Mouse (Mus musculus) CH12.LX (cell line): ENCODE data around the gene Mlec. TPM values are rescaled to one million over a fixed set of nuclear protein-coding genes. Genes with fewer than 3 reads are reported as not detected.

Source experiments
- DNase-seq: peaks from one replicate; pipeline ENCODE4 v3.0.0-alpha.2; 2013; ENCODE audit errors: extremely low read depth
- H3K27ac ChIP-seq: 2 replicates; pipeline ENCODE4 v1.5.1; 2012; ENCODE audit warnings: low read depth, mild to moderate bottlenecking, control low read depth, moderate library complexity; ENCODE audit not compliant: insufficient read depth
- H3K27me3 ChIP-seq: replicated peaks from 2 replicates; pipeline ENCODE3; 2012; ENCODE audit warnings: inconsistent platforms
- H3K36me3 ChIP-seq, 2 experiments: replicated peaks in 1 of 2; 2 replicates each; pipeline versions ENCODE3 to v1.6.1; 2012; ENCODE audit warnings: inconsistent platforms in 1 of 2, low read length in 1 of 2, mild to moderate bottlenecking in 1 of 2, mixed read lengths in 1 of 2, moderate library complexity in 1 of 2; ENCODE audit not compliant: control insufficient read depth in 1 of 2, insufficient read depth in 1 of 2
- H3K4me1 ChIP-seq, 2 experiments: 2 replicates each; pipeline ENCODE4 v1.6.1; 2012; ENCODE audit warnings: inconsistent platforms in 1 of 2, moderate library complexity in 1 of 2; ENCODE audit not compliant: insufficient read depth in 2 of 2, control insufficient read depth in 1 of 2
- H3K4me2 ChIP-seq: 2 replicates; pipeline ENCODE4 v1.6.1; 2012; ENCODE audit warnings: low read depth, mild to moderate bottlenecking, control low read depth; ENCODE audit not compliant: poor library complexity, insufficient read depth, severe bottlenecking
- H3K4me3 ChIP-seq, 3 experiments: fragments of 150-350 bp in 1 of 3; sonication (generic) in 1 of 3; replicated peaks in 1 of 3; 2 replicates each; pipeline versions ENCODE3 to v1.5.1; 2011 to 2012; ENCODE audit warnings: low read depth in 2 of 3, low read length in 2 of 3, mild to moderate bottlenecking in 2 of 3, moderate library complexity in 2 of 3, control low read depth in 1 of 3, improper control_type of control experiment in 1 of 3, inconsistent platforms in 1 of 3, mixed read lengths in 1 of 3; ENCODE audit not compliant: poor library complexity in 1 of 3
- H3K79me2 ChIP-seq: replicated peaks from 2 replicates; pipeline ENCODE4 v1.6.1; 2012; ENCODE audit warnings: mild to moderate bottlenecking, moderate library complexity; ENCODE audit not compliant: control insufficient read depth, poor library complexity, insufficient read depth, severe bottlenecking; ENCODE audit errors: extremely low read depth
- H3K9ac ChIP-seq: 2 replicates; pipeline ENCODE4 v1.6.1; 2012; ENCODE audit warnings: low read depth, mild to moderate bottlenecking, control low read depth, moderate library complexity; ENCODE audit not compliant: insufficient read depth
- H3K9me3 ChIP-seq: replicated peaks from 2 replicates; pipeline ENCODE3; 2012; ENCODE audit warnings: low read length, inconsistent platforms, mixed read lengths
- BHLHE40 ChIP-seq: IDR thresholded peaks from 2 replicates; pipeline ENCODE4 v1.6.1; 2011; ENCODE audit warnings: mild to moderate bottlenecking, low read depth, low read length, improper control_type of control experiment
- CTCF ChIP-seq, 2 experiments: IDR thresholded peaks in 1 of 2; conservative IDR thresholded peaks in 1 of 2; 2 replicates each; pipeline ENCODE4 v1.5.1; 2011 to 2012; ENCODE audit warnings: low read depth in 2 of 2, low read length in 2 of 2, improper control_type of control experiment in 1 of 2, inconsistent platforms in 1 of 2, mild to moderate bottlenecking in 1 of 2, moderate library complexity in 1 of 2
- E2F4 ChIP-seq: IDR thresholded peaks from 2 replicates; pipeline ENCODE4 v1.6.1; 2011; ENCODE audit warnings: low read depth, low read length, improper control_type of control experiment; ENCODE audit not compliant: insufficient replicate concordance
- ELF1 ChIP-seq: IDR thresholded peaks from 2 replicates; pipeline ENCODE4 v1.6.1; 2014; ENCODE audit warnings: low read depth, mild to moderate bottlenecking, inconsistent platforms, low read length, improper control_type of control experiment
- ETS1 ChIP-seq: conservative IDR thresholded peaks from 2 replicates; pipeline ENCODE4 v1.6.1; 2012; ENCODE audit warnings: low read depth, mild to moderate bottlenecking, inconsistent platforms, low read length, improper control_type of control experiment, moderate library complexity
- HCFC1 ChIP-seq: IDR thresholded peaks from 2 replicates; pipeline ENCODE4 v1.6.1; 2012; ENCODE audit warnings: low read depth, mild to moderate bottlenecking, inconsistent platforms, low read length, improper control_type of control experiment
- IRF4 ChIP-seq: IDR thresholded peaks from 2 replicates; pipeline ENCODE4 v1.6.1; 2014; ENCODE audit warnings: low read depth, mild to moderate bottlenecking, inconsistent platforms, low read length, improper control_type of control experiment
- JUN ChIP-seq: IDR thresholded peaks from 2 replicates; pipeline ENCODE4 v1.6.1; 2011; ENCODE audit warnings: low read depth, mild to moderate bottlenecking, low read length, improper control_type of control experiment, moderate library complexity; ENCODE audit not compliant: insufficient read depth
- JUND ChIP-seq: conservative IDR thresholded peaks from 2 replicates; pipeline ENCODE4 v1.6.1; 2011; ENCODE audit warnings: low read depth, low read length, improper control_type of control experiment
- KAT2A ChIP-seq: IDR thresholded peaks from 2 replicates; pipeline ENCODE4 v1.6.1; 2012; ENCODE audit warnings: low read length, improper control_type of control experiment, inconsistent platforms; ENCODE audit not compliant: insufficient replicate concordance
- MAX ChIP-seq: IDR thresholded peaks from 2 replicates; pipeline ENCODE4 v1.6.1; 2011; ENCODE audit warnings: low read length, improper control_type of control experiment
- MAZ ChIP-seq: IDR thresholded peaks from 2 replicates; pipeline ENCODE4 v1.6.1; 2012; ENCODE audit warnings: low read depth, mild to moderate bottlenecking, inconsistent platforms, low read length, improper control_type of control experiment, moderate library complexity
- MEF2A ChIP-seq: IDR thresholded peaks from 2 replicates; pipeline ENCODE4 v1.6.1; 2014; ENCODE audit warnings: low read depth, mild to moderate bottlenecking, inconsistent platforms, low read length, improper control_type of control experiment, borderline replicate concordance
- MXI1 ChIP-seq: IDR thresholded peaks from 2 replicates; pipeline ENCODE4 v1.6.1; 2011; ENCODE audit warnings: mild to moderate bottlenecking, low read depth, low read length, improper control_type of control experiment
- NELFE ChIP-seq: IDR thresholded peaks from 2 replicates; pipeline ENCODE4 v1.6.1; 2011; ENCODE audit warnings: low read depth, low read length, improper control_type of control experiment
- NRF1 ChIP-seq: IDR thresholded peaks from 2 replicates; pipeline ENCODE4 v1.6.1; 2014; ENCODE audit warnings: low read depth, mild to moderate bottlenecking, inconsistent platforms, low read length, improper control_type of control experiment, moderate library complexity
- PAX5 ChIP-seq: IDR thresholded peaks from 2 replicates; pipeline ENCODE4 v1.6.1; 2012; ENCODE audit warnings: low read length, inconsistent platforms, mixed read lengths
- POLR2A ChIP-seq: IDR thresholded peaks from 2 replicates; pipeline ENCODE4 v1.6.1; 2011; ENCODE audit warnings: low read depth, mild to moderate bottlenecking, improper control_type of control experiment, low read length
- POLR2AphosphoS2 ChIP-seq: IDR thresholded peaks from 2 replicates; pipeline ENCODE4 v1.6.1; 2011; ENCODE audit warnings: low read depth, low read length, improper control_type of control experiment
- RCOR1 ChIP-seq: conservative IDR thresholded peaks from 2 replicates; pipeline ENCODE4 v1.6.1; 2012; ENCODE audit warnings: low read depth, mild to moderate bottlenecking, inconsistent platforms, low read length, improper control_type of control experiment
- SIN3A ChIP-seq: IDR thresholded peaks from 2 replicates; pipeline ENCODE4 v1.6.1; 2012; ENCODE audit warnings: low read length, improper control_type of control experiment, inconsistent platforms
- SMC3 ChIP-seq: IDR thresholded peaks from 2 replicates; pipeline ENCODE4 v1.6.1; 2011; ENCODE audit warnings: low read depth, low read length, improper control_type of control experiment
- TBP ChIP-seq: conservative IDR thresholded peaks from 2 replicates; pipeline ENCODE4 v1.6.1; 2011; ENCODE audit warnings: low read depth, low read length, improper control_type of control experiment
- TCF12 ChIP-seq: IDR thresholded peaks from 2 replicates; pipeline ENCODE4 v1.6.1; 2014; ENCODE audit warnings: low read depth, mild to moderate bottlenecking, inconsistent platforms, low read length, improper control_type of control experiment
- UBTF ChIP-seq: IDR thresholded peaks from 2 replicates; pipeline ENCODE4 v1.6.1; 2012; ENCODE audit warnings: low read depth, mild to moderate bottlenecking, inconsistent platforms, low read length, improper control_type of control experiment, moderate library complexity
- USF1 ChIP-seq: IDR thresholded peaks from 2 replicates; pipeline ENCODE4 v1.6.1; 2014; ENCODE audit warnings: low read depth, mild to moderate bottlenecking, inconsistent platforms, low read length, improper control_type of control experiment
- USF2 ChIP-seq: conservative IDR thresholded peaks from 2 replicates; pipeline ENCODE4 v1.6.1; 2011; ENCODE audit warnings: low read depth, low read length, improper control_type of control experiment
- ZC3H11A ChIP-seq: IDR thresholded peaks from 2 replicates; pipeline ENCODE4 v1.6.1; 2012; ENCODE audit warnings: low read depth, mild to moderate bottlenecking, inconsistent platforms, low read length, improper control_type of control experiment
- ZMIZ1 ChIP-seq: IDR thresholded peaks from 2 replicates; pipeline ENCODE4 v1.6.1; 2012; ENCODE audit warnings: low read depth, mild to moderate bottlenecking, inconsistent platforms, low read length, improper control_type of control experiment
- ZNF384 ChIP-seq: IDR thresholded peaks from 2 replicates; pipeline ENCODE4 v1.6.1; 2012; ENCODE audit warnings: low read depth, low read length, improper control_type of control experiment, inconsistent platforms
- dilution Hi-C: fragments of 300-500 bp; cut with MboI; formaldehyde crosslinking; loops from 2 replicates; pipeline ENCODE4 v1.14.3; 2020; ENCODE audit warnings: low sequenced_read_pairs; ENCODE audit not compliant: extremely low pct_unique_long_range_greater_than_20kb, extremely low pct_ligation_motif_present
- in situ Hi-C: fragments of 300-500 bp; cut with MboI; formaldehyde crosslinking; loops from 3 replicates; pipeline ENCODE4 v1.14.3; 2019; ENCODE audit warnings: low sequenced_read_pairs, low pct_ligation_motif_present, low pct_unique_long_range_greater_than_20kb, mixed read lengths
- polyA plus RNA-seq: library from polyadenylated mRNA; unstranded; fragments of >175 nt; gene quantifications from 2 replicates; pipeline ENCODE4 v1.2.1, GENCODE M21; 2012; ENCODE audit warnings: low read depth; ENCODE audit not compliant: insufficient read length
- total RNA-seq, 2 experiments: library from RNA; depleted of rRNA; stranded (reverse); fragments of 300-350 nt in 1 of 2; fragments of >200 nt in 1 of 2; gene quantifications; 2 replicates each; pipeline ENCODE4 v1.2.3; 2012 to 2014

Mlec gene
- total and polyA plus RNA-seq, 3 experiments: 101 to 143 (median 128) TPM

DNA sequence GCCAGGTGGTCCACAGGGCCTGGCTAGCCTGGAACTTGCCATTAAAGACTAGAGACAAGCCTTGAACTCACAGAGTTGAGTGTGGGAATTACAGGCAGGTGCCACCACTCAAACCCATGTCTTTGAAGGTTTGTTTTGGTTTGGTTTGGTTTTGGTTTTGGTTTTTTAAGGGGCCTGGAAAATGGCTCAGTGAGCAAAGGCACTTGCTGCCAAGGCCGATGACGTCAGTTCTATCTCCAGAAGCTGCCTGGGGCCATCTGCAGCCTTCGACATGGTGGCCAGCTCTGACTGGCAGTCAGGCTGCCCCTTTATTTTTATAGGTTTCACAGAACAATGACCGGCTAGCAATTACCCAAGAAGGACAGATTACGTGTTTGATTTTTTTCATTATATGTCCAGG is 37.0 kb downstream of the Mlec start:
- no peak overlapping the region for H3K9ac ChIP-seq
- in situ Hi-C loops (no loop called here), dilution Hi-C loops (no loop called here)
- peak overlapping the region; percentile 1; the same call in 1 of the 2 replicates for H3K4me2 ChIP-seq
- no peaks in the 10 kb centered on the region for H3K27me3 ChIP-seq
- peaks cover 3% of the 10 kb centered on the region for H3K9me3 ChIP-seq
- H3K36me3 ChIP-seq: peaks cover 35 to 50% of the 10 kb centered on the region in 2 experiments
- peaks cover 9 to 44% of the 10 kb centered on the region in 2 experiments for H3K4me1 ChIP-seq
- no peaks in the 10 kb centered on the region; the same call in 1 of the 2 replicates for H3K79me2 ChIP-seq
- no peak overlapping the region for H3K4me3 ChIP-seq
- 0 out of 2 replicates have a peak overlapping the region, but pooled peaks have one; percentile 12 for H3K27ac ChIP-seq
- TF ChIP-seq RCOR1 (no peak), PAX5 (no peak), JUN (peak; percentile 78; the same call in 1 of the 2 replicates), HCFC1 (no peak), MAZ (no peak), MEF2A (peak; percentile 79; the same call in 1 of the 2 replicates), UBTF (no peak), POLR2A (peak; percentile 30; the same call in 1 of the 2 replicates), JUND (peak; percentile 67), TCF12 (0 out of 2 replicates have a peak, but pooled peaks have one; percentile 20), ETS1 (peak; percentile 62), ELF1 (no peak), ZC3H11A (no peak), BHLHE40 (peak; percentile 60), E2F4 (no peak)
- DNase-seq: peak; percentile 44

DNA sequence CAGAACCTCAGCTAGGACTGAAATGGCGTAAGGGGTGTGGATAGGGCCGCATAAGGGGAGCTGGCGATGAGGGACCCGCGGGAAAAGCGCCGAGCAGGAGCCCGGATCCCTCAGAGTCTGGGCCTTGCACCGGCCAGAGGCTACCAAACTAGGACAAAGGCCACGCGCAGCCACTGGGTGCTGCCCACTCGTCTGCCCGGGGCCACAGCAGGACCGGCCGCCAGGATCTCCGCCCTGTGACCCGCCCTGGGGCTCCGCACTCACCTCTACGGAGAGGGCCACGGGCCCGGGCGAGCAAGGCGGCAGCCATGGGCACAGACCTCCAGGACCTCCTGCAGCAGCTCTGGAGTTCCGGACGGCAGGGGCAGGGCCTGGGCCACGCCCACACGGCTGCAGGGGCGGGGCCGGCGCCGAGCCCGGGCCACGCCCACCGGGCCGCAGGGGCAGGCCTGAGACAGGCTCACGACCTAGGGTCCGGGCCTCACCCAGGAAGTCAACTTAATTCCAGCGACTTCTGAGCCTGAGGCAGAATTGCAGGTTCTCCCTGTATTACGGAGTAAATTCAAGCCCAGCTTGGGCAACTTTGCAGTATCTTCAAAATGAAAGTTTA is 38.9 kb downstream of the Mlec start, which contains the start of gene Acads:
Gene Acads (minus strand): TSS at position 386 of the 610 bp plus-strand sequence.
- H3K79me2 ChIP-seq: no peaks in the 10 kb centered on the region; the same call in 1 of the 2 replicates
- H3K4me1 ChIP-seq: peaks cover 9 to 30% of the 10 kb centered on the region in 2 experiments
- H3K9me3 ChIP-seq: peaks cover 3% of the 10 kb centered on the region
- DNase-seq: peak; percentile 81
- H3K27ac ChIP-seq: 0 out of 2 replicates have a peak within 1 kb of the TSS, but pooled peaks have one; percentile 30
- H3K9ac ChIP-seq: peak within 1 kb of the TSS; percentile 49
- in situ Hi-C loops (no loop called here), dilution Hi-C loops (no loop called here)
- H3K36me3 ChIP-seq: peaks cover 28 to 46% of the 10 kb centered on the region in 2 experiments
- H3K4me2 ChIP-seq: peak within 1 kb of the TSS; percentile 86
- H3K4me3 ChIP-seq: peak within 1 kb of the TSS; percentile 68 to 84 (median 76)
- H3K27me3 ChIP-seq: no peaks in the 10 kb centered on the region
- 0 out of 2 replicates have a peak, but pooled peaks have one; percentile 33 for TF ChIP-seq NRF1
- TF ChIP-seq KAT2A: 0 out of 2 replicates have a peak, but pooled peaks have one; percentile 29
- 0 out of 2 replicates have a peak, but pooled peaks have one; percentile 20 for TF ChIP-seq IRF4
- TF ChIP-seq SIN3A: peak; percentile 79; the same call in 1 of the 2 replicates
- TF ChIP-seq NELFE: peak; percentile 73
- no peak for TF ChIP-seq JUND
- no peak for TF ChIP-seq CTCF (conservative IDR thresholded peaks at IDR 0.05 in 1 of 2, IDR thresholded peaks at IDR 0.05 in 1 of 2; ENCODE audit: low read depth in 2 of 2, low read length in 2 of 2)
- peak; percentile 81 for TF ChIP-seq ELF1
- TF ChIP-seq ZNF384: no peak
- TF ChIP-seq MAZ: no peak
- peak; percentile 70; the same call in 1 of the 2 replicates for TF ChIP-seq TCF12
- TF ChIP-seq POLR2AphosphoS2: peak; percentile 54; the same call in 1 of the 2 replicates
- TF ChIP-seq SMC3: no peak
- peak; percentile 79; the same call in 1 of the 2 replicates for TF ChIP-seq ZMIZ1
- 0 out of 2 replicates have a peak, but pooled peaks have one; percentile 19 for TF ChIP-seq MAX
- TF ChIP-seq USF2: no peak
- TF ChIP-seq MEF2A: 0 out of 2 replicates have a peak, but pooled peaks have one; percentile 58
- no peak for TF ChIP-seq PAX5
- peak; percentile 87 for TF ChIP-seq MXI1
- TF ChIP-seq USF1: no peak
- no peak for TF ChIP-seq JUN
- peak; percentile 54; the same call in 1 of the 2 replicates for TF ChIP-seq TBP
- peak; percentile 83 for TF ChIP-seq POLR2A
